Mouse (Mus musculus): Measurements from ENCODE around the gene Pklr.
A peak's percentile ranks its signal among the peaks of the same experiment; 100 is the strongest.

Pklr gene

DNA sequence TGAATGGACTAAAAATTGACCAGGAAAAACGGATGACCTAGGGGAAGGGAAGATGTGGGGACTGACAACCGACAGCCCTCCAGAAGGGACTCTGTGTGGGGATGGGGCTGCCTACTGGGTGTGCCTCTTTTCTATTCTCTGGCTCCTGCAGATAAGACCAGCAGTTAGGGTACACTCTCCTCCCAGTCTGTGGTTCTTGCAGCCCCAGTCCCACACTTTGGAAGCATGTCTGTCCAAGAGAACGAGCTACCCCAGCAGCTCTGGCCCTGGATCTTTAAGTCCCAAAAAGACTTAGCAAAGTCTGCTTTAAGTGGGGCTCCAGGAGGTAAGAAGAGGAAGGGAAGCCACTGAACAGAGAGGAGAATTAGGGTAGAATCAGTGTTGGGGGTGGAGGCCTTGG lies at the start of gene Pklr:
Gene Pklr (plus strand): TSS at position 185 of the 400 bp plus-strand sequence.
- DNase-seq = no peak

DNA sequence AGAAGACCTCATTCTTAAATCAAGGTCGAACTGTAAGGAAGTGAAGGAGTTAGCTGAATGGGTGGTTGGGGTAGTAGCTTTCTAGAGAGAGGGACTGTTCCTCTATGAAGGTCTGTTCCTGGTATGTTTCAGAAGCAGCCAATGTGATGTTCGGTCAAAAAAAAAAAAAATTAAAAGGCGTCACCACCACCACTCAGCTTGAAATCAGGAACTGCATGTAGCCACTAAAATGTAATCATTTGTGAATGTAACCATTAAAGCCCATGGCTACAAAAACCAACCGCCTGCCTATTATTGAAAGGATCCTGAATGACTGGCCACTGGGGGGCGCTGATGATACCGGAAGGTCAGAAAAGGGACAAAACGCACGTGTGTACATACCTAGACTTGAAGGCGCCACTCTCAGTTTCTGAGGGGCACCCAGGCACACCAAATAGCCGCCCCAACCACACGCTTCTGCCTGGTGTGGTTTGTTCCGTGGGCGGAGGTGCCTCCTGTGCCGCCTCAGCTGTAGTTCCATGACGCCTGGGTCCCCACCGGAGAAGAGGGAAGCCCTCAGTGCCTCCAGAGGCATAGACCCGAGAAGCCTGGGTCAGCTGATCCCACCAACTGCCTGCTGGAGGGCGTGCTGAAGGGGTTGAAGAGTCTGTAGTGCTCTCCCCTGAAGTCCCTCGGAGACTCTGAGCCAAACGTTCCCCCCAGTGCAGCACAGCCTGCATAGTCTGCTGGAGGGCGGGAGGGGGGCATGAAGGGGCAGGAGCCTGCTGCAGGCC lies 48.4 kb upstream of the Pklr start:
- peak; percentile 81 to 84 for DNase-seq

DNA sequence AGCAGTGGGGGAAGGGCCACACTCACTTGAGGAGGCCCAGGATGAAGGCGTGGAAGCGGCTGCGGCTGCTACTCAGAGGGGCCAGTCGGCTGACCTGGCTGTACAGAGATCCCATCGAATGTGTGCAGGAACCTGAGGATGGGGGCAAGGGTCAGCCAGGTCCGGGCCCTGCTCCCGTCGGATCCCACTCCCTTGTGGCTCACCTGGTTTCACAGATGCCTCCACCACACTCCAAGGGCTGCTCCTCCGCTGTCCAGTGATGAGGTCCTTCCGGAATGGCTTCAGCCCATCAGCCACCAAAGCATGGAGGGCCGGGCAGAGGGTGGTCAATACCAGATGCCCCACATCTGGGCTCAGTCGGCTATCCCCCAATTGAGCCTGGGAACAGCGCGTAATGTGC lies 47.0 kb upstream of the Pklr start:
- DNase-seq = no peak

DNA sequence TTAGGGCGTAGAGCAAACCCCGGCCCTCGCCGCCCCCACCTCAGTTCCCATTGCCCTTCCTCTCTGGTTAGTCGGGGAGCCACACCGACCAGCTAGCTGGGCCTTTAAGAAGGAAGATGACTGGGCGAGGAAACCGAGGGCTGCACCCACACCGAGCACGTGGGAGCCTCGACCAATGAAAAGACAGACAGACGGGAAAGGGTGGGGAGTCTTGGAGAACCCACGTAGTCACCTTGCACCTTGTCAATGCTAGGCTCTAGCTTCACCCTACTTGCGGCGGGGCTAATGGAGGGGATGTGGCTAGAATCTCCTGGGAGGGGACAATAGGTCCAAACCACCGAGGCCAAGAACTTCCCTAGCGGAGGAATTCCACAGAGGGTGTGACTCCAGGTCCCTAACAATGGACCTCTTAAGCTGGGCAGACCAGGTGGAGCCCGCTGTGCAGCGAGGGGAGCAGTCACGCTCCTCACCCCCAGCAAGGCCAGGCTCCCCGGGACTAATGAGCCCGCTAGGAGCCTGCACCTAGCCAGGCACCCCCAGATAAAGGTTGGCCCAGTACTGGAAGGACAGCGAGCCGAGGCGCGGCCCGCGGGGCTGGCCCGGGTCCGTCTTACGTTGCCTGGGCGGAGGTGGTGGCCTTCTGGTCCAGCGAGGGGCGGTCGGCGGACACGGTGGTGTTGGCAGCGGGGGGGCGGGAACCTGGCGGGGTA lies 45.9 kb upstream of the Pklr start:
- peak; percentile 84 for DNase-seq

DNA sequence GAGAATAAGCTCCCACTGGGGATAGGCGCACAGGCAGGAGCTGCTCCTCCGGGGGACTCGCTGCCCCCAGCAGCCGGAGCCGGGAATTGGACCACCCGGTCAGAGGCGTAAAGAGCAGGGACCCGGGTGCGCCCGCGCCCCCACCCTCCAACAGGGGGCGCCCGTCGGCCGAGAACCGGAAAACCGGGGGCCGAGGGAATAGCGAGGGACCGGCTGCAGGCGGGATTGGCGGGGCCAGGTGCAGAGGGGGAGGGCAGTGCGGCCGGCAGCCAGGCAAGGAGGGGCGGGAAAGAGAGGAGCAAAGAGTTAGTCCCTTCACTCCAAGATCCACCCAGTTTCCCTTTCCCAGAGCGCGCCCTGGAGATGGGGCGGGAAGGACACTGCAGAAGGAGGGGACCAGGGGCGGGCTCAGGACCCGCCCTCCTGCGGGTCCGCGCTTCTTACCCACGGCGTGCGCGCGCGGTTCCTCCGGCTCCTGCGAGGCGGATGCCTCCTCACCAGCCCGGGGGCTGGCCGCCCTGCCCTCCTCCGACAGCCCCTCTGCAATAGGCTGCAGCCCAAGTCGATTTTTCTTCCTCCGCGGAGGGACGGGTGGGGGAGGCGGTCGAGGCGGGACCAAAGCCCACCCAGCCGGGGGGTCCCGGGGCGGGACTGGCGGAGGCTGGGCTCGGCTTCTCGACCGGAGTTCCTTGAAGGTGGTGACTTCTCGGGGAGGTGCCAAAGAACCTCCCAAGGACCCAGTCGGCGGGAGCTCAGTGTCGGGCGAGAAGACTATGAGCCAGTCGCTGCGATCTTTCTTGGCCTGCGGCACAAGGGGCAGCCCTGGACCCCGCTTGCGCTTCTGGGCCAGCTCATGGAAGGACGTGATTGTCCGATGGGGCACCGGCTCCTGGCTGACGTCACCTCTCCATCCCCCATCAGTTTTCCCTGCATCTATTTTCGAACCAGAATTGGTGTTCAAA lies 45.0 kb upstream of the Pklr start:
- peak; percentile 81 to 87 for DNase-seq

DNA sequence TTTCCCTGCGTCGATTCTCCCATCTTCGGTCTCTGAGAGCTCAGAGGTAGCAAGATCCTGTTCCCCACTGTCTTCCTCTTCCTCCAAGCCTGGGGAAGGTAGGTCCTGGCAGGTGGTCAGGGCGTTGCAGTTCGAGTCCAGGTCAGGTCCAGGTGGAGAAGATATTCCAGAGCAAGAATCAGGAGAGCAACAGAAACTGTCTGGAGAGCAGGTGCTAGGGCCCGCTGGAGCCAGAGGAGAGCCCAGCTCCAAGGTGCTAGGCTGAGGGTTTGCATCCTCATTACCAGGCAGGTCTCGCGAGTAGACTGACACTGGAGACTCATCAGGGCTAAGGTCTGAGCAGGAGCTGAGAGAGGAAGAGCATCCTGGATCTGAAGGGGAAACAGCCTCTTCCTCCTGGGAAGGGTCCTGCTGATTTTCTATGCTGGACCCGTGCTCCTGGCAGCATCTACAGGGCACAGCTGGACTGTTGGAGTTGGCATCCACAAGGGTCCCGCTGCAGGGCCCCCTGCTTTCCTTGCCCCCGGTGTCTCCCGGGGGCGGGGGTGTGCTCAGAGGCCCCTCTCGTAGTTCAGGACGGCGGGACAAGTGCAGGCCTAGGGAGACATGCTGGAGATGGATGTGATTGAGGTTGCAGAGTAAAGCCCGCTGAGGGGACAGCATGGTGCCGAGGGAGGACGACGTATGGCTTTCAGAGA lies 44.0 kb upstream of the Pklr start:
- DNase-seq = peak; percentile 29 to 40

DNA sequence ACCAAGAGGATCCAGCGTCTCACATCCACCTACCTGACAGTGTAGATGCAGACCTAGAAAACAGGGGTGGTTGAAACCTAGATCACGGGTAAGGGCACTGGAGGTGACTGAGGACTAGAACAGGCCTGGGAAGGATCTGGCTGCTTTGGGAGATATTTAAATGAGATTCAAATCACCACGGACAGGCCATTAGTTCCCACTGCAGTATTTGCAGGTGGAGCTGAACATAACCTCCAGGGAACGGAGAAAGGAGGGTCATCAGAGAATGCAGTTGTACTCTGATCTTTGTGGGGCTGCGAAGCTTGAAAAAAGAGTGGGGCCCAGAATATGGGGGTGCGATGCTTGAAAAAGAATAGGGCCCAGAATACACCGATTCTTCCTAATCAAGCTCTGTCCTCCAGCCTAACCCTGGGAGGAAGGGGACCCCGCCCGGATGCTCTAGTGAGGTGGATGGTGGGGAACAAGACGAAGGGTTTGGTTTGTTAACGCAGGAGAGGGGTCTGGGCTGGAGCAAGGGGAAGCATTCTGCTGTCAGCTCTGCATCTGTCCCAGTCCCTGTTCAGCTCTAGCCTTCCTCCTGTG lies 43.3 kb upstream of the Pklr start:
- peak in 1 of 2 experiments; percentile 31 for DNase-seq

DNA sequence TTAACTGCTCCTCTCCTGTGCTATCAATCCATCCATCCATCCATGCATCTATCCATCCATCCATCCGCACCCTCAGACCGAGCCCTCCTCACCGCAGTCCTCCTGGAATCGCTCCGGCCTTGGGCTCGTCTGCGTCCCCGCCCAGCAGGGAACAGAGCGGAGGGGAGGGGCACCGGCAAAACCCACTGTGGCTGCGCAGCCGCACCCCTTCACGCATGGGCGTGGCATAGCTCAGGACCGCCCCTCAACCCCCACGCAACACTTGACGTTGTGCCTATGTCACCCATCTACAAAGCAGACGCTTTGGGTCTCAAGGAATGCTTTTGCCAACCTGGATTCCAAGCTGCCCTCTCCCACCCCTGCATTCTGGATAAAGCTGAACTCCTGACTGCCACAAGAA lies 42.8 kb upstream of the Pklr start, which contains the start of gene Rusc1:
Gene Rusc1 (minus strand): TSS at position 137 of the 400 bp plus-strand sequence.
- DNase-seq = peak; percentile 94 to 96

DNA sequence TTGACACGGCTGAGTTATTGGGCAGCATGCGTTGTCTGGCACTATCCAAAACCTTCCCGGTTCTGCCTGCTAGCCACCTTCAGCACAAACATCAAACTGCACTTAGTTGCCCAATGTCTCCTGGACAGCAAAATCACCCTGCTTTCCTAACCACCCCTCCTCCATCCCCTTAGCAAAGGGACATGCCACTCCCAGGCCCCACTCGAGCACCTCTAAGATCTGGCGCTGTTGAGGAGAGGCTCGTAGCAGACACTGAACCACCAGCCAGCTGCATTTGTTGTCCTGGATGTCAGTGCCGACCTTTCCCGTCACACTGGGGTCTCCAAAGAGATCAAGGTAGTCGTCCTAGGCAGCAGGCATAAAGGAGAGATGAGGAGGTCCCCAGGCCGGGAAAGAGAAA lies 41.9 kb upstream of the Pklr start:
- DNase-seq = no peak

DNA sequence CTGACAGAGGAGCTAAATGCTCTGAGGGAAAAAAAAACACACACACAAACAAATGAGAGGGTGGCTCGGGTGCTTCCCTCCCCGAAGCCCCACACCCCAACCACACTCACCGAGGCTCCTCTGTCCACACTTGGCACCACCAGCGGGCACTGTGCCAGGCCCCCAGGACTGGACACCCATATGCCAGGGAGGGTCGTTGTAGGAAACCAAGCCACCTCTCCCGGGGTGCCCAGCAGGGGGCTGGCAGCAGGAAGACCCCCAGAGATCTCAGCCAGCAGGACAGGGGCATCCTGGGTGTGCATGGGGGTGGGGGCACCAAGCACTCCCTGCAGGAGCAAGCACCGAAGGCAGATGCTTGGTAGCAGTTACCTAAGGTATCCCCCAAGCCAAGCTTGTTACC lies 35.1 kb upstream of the Pklr start, which contains the start of gene Gm43738:
Gene Gm43738 (minus strand): TSS at position 289 of the 400 bp plus-strand sequence.
- DNase-seq = peak in 1 of 2 experiments; percentile 54

DNA sequence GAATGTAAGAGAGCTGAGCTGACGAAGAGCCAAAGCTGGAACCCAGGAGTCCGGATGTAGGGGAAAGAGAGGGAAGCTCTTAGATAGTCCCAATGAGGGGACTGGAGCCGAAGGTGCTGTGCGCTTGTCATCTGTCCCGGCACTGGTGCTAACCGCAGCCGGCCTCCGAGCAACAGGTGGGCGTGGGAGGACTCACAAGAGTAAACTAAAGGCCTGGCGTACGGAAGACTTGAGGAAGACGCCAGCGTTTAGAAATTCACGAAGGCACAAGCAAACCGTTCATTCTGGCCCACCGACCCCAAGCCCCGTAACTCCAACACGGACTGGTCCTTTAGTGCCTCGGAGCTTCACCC lies 34.5 kb upstream of the Pklr start:
- no peak for DNase-seq

DNA sequence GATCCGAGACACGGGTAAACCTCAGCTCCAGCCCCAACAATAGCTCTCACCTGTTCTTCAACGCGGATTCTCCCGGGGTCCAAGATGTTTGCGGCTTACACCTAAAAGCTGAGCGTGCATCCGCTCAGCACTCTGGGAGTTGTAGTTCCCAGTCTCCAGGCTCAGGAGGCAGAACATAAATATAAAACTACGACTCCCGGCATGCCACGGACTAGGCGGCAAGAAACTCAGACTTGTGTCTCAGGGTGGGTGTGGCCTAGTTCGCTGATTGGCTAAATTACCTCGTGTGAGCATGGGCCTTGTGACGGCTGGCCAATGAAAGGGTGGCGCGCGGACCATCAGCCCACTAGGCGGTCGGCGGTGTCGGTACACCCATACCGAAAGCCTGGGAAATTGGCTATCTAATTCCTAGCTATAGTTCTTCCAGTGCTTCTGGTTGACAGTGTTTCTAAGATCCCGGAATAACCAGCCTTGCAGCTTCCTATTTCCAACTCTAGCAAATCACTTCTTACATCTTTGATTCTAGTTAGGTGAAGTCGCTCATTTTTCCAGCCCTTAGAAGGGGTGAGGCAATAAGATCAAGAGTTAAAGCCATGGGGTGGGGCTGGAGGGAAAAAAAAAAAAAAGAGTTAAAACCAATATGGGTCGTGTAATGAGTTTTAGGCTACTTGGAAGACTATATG lies 34.0 kb upstream of the Pklr start, which contains the start of gene Fdps:
Gene Fdps (minus strand): TSS at position 148 of the 683 bp plus-strand sequence.
- peak; percentile 93 to 96 for DNase-seq

DNA sequence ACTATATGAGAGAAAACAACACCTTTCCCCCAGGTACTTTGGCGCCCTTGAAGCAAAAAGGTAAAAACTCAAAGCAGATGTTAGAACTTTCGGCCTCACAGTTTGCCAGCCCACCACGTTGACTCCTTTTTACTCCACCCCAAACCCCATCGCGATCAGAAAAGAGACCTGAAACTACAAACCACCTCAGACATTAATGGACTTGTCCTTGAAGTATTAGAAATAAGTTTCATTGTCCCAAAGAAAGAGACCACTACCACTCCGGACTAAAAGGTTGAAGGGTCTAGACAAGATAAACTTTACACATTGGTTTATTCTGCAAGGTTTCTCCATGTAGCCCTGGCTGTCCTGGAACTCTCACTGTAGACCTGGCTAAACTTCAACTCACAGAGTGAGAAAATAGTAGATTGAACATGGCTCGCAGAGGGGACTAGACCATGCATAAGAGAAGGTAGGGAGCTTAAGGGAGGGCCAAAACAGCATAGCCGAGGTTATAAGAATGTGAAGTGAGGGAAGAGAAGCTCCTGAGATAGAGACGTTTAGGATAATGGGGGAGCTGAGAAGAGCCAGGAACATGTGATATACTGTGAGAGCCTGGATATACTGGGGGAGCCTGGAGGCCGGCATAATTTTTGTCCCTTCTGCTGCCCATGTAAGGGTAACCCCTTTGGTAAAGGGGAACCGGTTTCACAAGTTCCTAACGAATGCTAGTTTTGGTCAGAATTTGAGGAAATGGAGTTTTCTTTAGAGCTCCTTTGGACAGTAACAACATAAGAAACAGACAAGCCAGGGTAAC lies 33.2 kb upstream of the Pklr start:
- DNase-seq = no peak

DNA sequence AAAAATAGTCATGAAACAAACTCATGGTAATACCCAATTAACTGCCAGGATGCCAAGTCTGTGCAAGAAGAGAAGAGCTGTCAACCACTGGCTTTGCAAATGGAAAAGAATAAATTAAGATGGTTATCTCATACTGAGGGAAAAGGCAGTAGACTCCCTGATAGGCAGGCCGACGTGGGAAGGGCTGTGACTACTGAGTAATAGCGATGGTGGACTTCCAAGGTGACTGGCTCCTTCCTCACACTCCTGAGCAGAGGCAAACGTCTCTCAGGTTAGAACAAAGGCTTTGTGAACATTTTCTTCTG lies 32.7 kb upstream of the Pklr start:
- no peak for DNase-seq

DNA sequence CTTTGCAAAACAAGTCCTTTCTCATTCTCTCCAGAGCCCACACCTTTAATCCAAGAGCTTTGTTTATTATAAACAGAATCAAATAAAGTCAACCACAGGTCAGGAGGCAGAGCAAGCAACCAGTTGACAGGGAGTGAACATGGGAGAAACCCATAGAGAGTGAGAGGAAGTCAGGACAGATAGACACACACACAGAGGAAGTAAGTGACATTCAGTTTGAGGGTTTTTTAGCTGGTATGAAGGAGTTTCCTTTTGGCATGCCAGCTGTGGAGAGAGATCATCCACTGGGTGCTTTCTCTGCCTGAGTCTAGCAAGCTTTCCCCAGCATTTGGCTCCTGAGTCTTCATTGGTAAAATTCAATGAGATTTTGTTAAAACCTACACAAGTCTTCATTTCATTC lies 29.1 kb upstream of the Pklr start:
- no peak for DNase-seq

DNA sequence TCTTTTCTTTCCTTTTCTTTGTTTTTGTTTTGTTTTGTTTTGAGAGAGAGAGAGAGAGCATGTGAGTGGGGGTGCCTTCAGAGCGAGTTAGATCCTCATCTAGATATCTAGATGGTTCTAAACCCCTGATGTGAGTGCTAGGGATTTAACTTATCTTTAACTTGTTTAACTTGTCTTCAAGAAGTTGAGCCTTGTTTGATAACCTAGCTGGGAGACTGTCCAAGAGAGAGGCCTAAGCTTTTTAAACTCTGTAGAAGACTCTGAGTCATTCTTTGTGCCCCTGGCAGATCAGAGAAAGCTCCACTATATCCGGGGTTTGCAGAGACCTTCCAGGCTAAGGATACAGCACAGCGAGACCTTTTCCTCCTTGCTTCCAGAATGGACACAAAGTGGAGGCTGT lies 28.4 kb upstream of the Pklr start:
- no peak for DNase-seq

DNA sequence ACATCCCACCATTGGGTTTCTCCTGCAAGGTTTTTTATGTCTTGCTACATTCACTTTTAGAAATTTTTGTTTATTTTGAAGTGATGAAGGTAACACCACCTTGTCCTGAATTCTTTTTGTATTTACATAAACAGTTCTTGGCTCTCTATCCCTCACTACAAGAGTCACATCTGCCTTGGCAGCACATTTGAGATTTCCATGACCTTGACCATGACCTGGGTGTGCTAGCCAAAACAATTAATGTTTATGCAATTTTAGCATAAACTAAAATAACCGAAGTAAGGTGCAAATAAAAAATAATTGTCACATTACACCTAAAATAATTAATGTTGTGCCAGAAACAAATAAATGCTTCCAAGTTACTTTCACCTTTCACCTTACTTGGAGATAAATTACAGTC lies 27.8 kb upstream of the Pklr start:
- no peak for DNase-seq

DNA sequence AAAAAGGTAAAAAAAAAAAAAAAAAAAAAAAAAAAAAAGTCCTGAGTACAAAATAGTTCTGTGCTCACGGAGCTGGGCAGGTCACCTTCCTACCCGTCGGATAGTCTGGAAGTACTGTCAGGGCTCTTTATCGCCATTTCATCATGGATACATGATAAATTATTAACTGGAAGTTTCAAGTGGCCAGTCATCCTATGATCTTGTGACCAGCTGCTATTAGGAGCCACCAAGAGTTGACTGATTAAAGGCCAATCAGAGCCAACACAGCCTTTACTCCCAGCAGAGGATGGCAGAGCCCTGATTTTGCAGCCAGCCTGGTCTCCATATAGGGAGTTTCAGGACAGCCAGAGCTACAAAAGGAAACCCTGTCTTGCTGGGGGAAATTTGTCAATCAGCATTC lies 22.9 kb upstream of the Pklr start:
- no peak for DNase-seq

DNA sequence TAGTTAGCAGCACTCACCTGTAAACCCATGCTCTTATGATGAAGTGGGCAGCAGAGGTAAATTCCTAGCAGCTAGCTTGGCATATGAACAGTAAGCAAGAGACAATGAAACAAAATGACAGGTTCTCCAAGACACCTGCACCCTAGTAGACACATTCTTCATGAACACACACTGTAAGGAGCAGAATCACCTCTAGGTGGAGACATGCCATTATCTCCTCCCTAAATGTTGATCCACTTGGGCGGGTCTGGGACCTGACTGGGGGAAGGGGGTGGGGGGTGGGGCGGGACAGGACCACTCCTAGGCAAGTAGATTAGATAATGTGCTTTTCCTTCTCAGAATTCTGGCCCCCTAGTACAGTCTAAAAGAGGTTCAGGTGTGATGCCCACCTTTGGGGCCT lies 20.4 kb upstream of the Pklr start:
- peak in 1 of 2 experiments; percentile 42 for DNase-seq

DNA sequence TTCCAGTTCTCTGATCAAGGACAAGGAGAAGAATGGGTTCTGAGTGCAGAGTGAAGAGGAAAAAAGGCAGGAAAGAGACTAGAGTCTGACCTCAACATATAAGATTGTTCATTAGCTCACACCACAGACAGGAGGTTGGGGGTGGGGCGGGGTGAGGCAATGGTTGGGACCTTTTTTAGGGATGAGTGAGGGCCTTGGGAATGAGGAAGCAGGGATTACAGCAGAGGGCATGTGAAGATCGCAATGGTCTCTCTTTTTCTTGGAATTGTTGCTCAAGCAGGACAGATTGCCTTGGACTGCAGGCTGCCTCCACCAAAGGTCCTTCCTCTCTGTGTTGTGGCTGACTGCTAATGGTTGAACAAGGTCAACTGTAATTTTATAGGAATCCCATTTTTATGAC lies 12.6 kb upstream of the Pklr start:
- no peak for DNase-seq

DNA sequence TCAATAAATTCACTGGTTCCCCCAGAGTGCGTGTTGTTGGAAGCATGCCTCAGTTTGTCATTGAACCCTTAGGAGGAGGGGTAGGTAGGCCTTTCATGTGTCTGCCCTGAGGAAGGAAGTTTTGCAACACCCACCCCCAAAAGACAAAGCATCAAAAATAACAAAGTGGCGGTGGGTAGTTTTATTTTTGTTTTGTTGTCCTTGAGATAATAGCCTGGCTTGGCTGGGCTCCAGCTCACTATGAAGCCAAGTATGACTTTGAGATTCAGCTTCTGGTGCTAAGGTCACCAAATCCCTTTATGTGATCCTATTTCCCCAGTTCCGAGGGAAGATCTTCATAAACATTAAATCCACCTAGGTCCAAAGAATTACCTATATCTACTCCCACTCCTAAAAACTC lies 11.7 kb upstream of the Pklr start:
- no peak for DNase-seq

Measured in cerebellum, postnatal 36 days (tissue).